In genomic region chr8:120993738-120994137, GRCm38 (mm10) we compare ENCODE assay signal across 20 mouse cellular contexts.
DNase-seq lines count a peak whose midpoint lies in the region; ATAC-seq lines count a peak whose summit lies in the region.
"Had no signal": no experiment of that assay in that cellular context is flagged by ENCODE, and none has a peak within 500 bp of the region (broad histone marks: within the 10 kb centered on the region; RNA-seq: fewer than 3 reads in every experiment).

No protein-coding gene starts in this region.

- H3K9ac ChIP-seq in kidney, embryonic 14.5 days (ENCODE audit: low read depth, low read length), result no peak overlapping the region
- no peak overlapping the region for H3K9ac ChIP-seq in lung, embryonic 15.5 days
- H3K9ac ChIP-seq: embryonic facial prominence, embryonic 15.5 days; hindbrain, embryonic 15.5 days had no signal

- no peaks in the 10 kb centered on the region for H3K36me3 ChIP-seq in kidney, embryonic 14.5 days (ENCODE audit: control insufficient read depth, insufficient read depth, low read length)
- H3K36me3 ChIP-seq in lung, embryonic 15.5 days, result no peaks in the 10 kb centered on the region
- H3K36me3 ChIP-seq in limb, embryonic 10.5 days, result no peaks in the 10 kb centered on the region
- H3K36me3 ChIP-seq: embryonic facial prominence, embryonic 15.5 days; forebrain, embryonic 10.5 days; hindbrain, embryonic 15.5 days had no signal

- H3K27ac ChIP-seq in kidney, embryonic 14.5 days (ENCODE audit: low read depth, low read length), result no peak overlapping the region
- H3K27ac ChIP-seq in lung, embryonic 15.5 days, result no peak overlapping the region
- no peak overlapping the region for H3K27ac ChIP-seq in limb, embryonic 10.5 days
- H3K27ac ChIP-seq: embryonic facial prominence, embryonic 15.5 days; forebrain, embryonic 10.5 days; hindbrain, embryonic 15.5 days had no signal

- peaks cover 14% of the 10 kb centered on the region for H3K4me1 ChIP-seq in kidney, embryonic 14.5 days (ENCODE audit: control insufficient read depth, insufficient read depth, low read length)
- 0 out of 2 replicates have a peak, but pooled peaks cover 9% of the 10 kb centered on the region for H3K4me1 ChIP-seq in lung, embryonic 15.5 days
- peaks cover 38% of the 10 kb centered on the region for H3K4me1 ChIP-seq in limb, embryonic 10.5 days
- H3K4me1 ChIP-seq: embryonic facial prominence, embryonic 15.5 days had no signal

- peak; percentile 51; the same call in 1 of the 2 replicates for ATAC-seq in kidney, embryonic 14.5 days (ENCODE audit: low FRiP score, low TSS enrichment)
- peak; percentile 58 for ATAC-seq in lung, embryonic 15.5 days (ENCODE audit: borderline replicate concordance, extremely low read depth, low FRiP score, low TSS enrichment)
- ATAC-seq: forebrain, embryonic 14.5 days had no signal

- no peaks in the 10 kb centered on the region for H3K9me3 ChIP-seq in kidney, embryonic 14.5 days (ENCODE audit: control insufficient read depth, low read length)
- no peaks in the 10 kb centered on the region for H3K9me3 ChIP-seq in lung, embryonic 15.5 days
- no peaks in the 10 kb centered on the region for H3K9me3 ChIP-seq in limb, embryonic 10.5 days (replicated peaks)
- H3K9me3 ChIP-seq: embryonic facial prominence, embryonic 15.5 days; forebrain, embryonic 10.5 days; hindbrain, embryonic 15.5 days had no signal

- DNase-seq in kidney, postnatal 25 days, result no peak
- DNase-seq in lung, postnatal 36 days, result no peak
- DNase-seq in limb, embryonic 10.5 days (ENCODE audit: low spot score), result peak; percentile 57
- DNase-seq in thymus, postnatal 36 days, result no peak
- DNase-seq: adrenal gland, adult 2 months; adrenal gland, postnatal 25 days; cerebellum, adult 18-20 months; cerebellum, adult 9-11 months; cerebellum, postnatal 36 days; embryo, embryonic 11 days; gastrocnemius, postnatal 36 days; heart, adult 11 months; heart, postnatal 10 days had no signal

- 11% methylated on average over 16 of the region's 16 CpGs for WGBS in kidney, embryonic 14.5 days
- 42% methylated on average over 16 of the region's 16 CpGs for WGBS in lung, embryonic 15.5 days
- 36% methylated on average over 16 of the region's 16 CpGs for WGBS in limb, embryonic 10.5 days

- H3K4me2 ChIP-seq in kidney, embryonic 14.5 days (replicated peaks; ENCODE audit: low read depth, low read length), result no peak overlapping the region
- no peak overlapping the region for H3K4me2 ChIP-seq in lung, embryonic 15.5 days
- H3K4me2 ChIP-seq: embryonic facial prominence, embryonic 15.5 days; hindbrain, embryonic 15.5 days had no signal

- H3K27me3 ChIP-seq in kidney, embryonic 14.5 days (ENCODE audit: control insufficient read depth, insufficient read depth, low read length), result peaks cover 39% of the 10 kb centered on the region
- peaks cover 3% of the 10 kb centered on the region; the same call in 1 of the 2 replicates for H3K27me3 ChIP-seq in lung, embryonic 15.5 days
- H3K27me3 ChIP-seq in limb, embryonic 10.5 days (ENCODE audit: low read depth, poor library complexity, severe bottlenecking), result peaks cover 83% of the 10 kb centered on the region
- H3K27me3 ChIP-seq: embryonic facial prominence, embryonic 15.5 days; hindbrain, embryonic 15.5 days had no signal

- H3K4me3 ChIP-seq in kidney, embryonic 14.5 days (ENCODE audit: low read length), result no peak overlapping the region
- H3K4me3 ChIP-seq in lung, embryonic 15.5 days, result no peak overlapping the region
- H3K4me3 ChIP-seq in limb, embryonic 10.5 days, result no peak overlapping the region
- H3K4me3 ChIP-seq: embryonic facial prominence, embryonic 15.5 days; erythroblast, embryonic 14.5 days; forebrain, embryonic 10.5 days; hindbrain, embryonic 15.5 days had no signal
